Mouse (Mus musculus): ENCODE measurements around the gene Cldn5.

Gene Cldn5

DNA sequence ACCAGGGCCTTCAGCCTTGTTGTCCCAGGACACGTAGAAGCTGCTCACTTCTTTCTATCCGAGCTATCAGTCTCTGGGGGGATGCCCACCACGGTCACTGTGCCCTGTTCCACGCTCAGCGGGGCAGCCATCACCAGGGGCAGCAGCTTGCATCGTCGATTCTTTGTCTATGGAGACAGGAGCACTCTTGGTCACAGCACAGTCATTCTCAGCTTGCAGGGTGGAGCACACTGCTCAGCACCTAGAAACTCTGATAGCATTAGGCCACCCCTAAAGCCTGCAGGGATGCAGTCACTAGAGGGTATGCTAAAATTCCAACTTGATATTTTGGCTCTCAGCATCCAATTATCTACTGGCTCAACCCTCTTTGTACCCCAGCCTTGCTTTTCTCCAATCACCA lies 8.4 kb downstream of the Cldn5 start:
- DNase-seq (ENCODE audit: low spot score in 2 of 2): no peak

DNA sequence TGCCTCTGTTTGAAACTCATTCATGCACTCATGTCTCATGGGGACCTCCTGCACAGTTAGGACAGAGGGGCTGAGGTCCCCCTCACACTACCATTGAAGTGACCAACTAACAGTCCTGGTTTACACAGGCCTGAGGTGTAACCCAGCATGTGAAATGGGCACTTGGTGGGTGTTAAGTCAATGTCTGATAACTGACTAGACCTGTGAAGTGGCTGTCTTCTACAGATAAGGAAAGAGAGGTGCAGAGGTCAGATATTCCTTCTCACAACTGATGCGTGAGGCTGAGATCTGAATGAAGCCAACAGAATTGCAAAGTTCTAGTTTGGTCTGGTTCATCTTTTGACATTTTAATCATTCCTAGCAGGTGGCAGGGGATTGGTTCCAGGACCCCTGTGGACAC lies 8.8 kb downstream of the Cldn5 start:
- no peak for DNase-seq (ENCODE audit: low spot score in 2 of 2)

DNA sequence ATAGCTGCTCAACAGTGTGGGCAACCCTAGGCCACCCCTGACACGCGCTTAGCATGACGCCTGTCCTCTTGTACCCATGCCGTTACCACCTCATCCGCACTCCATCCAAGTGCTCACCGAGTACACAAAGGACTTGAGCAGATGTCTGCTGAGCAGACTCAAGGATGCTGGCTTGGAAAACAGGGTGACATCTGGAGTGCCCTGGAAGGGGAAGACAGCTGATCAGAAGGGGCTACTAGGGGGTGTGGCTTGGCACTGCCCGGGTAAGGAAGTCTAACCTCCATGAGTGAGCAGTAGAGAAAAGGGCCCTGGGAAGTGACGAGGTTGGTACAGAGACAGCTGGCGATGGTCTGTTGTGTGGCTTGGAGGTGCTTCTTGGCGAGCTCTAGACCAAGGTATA lies 10.0 kb downstream of the Cldn5 start:
- DNase-seq (ENCODE audit: low spot score in 2 of 2): no peak

GRCm38 (mm10) chr16:18788627-18789406 lies 12.2 kb downstream of the Cldn5 start:
- DNase-seq (ENCODE audit: low spot score in 2 of 2): no peak

- no peak for DNase-seq (ENCODE audit: low spot score in 2 of 2)
Measured at GRCm38 (mm10) chr16:18795223-18795899, 18.7 kb downstream of the Cldn5 start.

DNA sequence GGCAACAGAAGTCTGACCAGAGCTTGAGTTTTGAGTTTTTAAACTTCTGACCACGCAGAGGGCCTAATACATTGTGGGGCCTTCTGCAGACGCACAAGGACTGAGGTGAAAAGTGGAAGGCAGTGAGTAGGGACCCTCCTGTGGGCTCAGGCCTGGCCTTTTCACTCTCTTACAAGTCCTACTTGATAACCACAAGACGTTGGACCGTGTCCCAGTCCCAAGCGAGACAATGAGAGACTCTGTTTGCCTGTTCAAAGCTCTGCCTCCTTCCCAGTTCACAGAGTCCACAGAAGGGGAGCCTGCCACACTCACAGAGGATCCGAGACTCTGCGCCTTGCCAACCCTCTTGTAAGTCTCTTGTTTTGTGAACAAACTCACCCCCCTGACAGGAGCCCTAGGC lies 20.0 kb downstream of the Cldn5 start:
- no peak for DNase-seq (ENCODE audit: low spot score in 2 of 2)

DNA sequence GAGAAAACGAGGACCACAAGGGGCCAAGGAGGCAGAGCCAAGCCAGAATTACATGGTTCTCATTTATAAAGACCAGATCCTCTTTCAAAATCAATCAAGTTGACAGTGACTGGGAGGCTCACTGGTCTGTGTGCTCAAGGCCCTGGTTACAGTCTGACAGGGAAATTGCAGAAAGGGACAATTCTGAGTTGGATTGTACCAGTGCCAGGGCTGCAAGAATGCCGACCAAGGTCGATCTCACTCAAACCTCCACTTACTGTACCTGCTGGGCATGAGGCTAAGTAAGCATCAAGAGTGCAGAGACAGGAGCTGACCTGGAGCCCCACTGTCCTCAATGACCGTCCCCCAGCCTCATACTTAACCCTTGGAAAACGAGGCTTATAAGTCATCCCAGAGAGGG lies 21.5 kb downstream of the Cldn5 start:
- no peak for DNase-seq (ENCODE audit: low spot score in 2 of 2)

GRCm38 (mm10) chr16:18798841-18799240 lies 22.2 kb downstream of the Cldn5 start:
- DNase-seq (ENCODE audit: low spot score in 2 of 2): no peak

- DNase-seq (ENCODE audit: low spot score in 2 of 2): no peak
Measured at GRCm38 (mm10) chr16:18805746-18806145, 29.1 kb downstream of the Cldn5 start.

- DNase-seq (ENCODE audit: low spot score in 2 of 2): no peak
Measured at GRCm38 (mm10) chr16:18809001-18809400, 32.4 kb downstream of the Cldn5 start.

- peak in 1 of 2 experiments; percentile 9 for DNase-seq (ENCODE audit: low spot score in 2 of 2)
Measured at GRCm38 (mm10) chr16:18811032-18811431, 34.4 kb downstream of the Cldn5 start.

GRCm38 (mm10) chr16:18811468-18812384 lies 35.1 kb downstream of the Cldn5 start, which contains the start of the genes Ufd1 and Cdc45:
TSS of gene Ufd1 (plus strand) at chr16:18811779.
TSS of gene Cdc45 (minus strand) at chr16:18811987.
- peak; percentile 80 to 85 for DNase-seq (ENCODE audit: low spot score in 2 of 2)

DNA sequence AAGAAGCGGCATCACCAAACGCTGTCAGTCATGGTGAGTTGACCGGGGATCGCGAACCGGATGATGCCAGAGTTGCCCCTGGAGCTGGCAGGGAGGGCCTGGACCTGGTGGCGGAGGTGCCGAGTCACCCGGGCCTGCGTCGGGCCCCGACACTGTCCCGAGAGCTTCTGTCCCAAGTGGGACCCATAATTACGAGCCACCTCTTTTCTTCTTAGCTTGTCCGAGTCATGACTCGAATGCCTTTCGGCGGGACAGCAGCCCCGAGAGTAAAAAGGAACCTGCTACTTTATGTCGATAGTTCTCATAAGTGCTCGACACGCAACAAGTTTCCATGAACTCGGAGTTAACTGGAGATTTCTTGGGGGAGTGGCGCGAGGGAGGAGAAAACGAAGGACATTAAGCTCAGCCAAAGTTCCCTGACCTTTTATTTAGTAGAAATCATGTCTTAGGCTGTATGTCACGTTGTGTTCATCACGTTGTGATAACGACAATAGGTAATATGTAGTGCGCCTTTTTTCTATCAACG lies 35.8 kb downstream of the Cldn5 start:
- no peak for DNase-seq (ENCODE audit: low spot score in 2 of 2)

GRCm38 (mm10) chr16:18822356-18822755 lies 45.7 kb downstream of the Cldn5 start:
- no peak for DNase-seq (ENCODE audit: low spot score in 2 of 2)

DNA sequence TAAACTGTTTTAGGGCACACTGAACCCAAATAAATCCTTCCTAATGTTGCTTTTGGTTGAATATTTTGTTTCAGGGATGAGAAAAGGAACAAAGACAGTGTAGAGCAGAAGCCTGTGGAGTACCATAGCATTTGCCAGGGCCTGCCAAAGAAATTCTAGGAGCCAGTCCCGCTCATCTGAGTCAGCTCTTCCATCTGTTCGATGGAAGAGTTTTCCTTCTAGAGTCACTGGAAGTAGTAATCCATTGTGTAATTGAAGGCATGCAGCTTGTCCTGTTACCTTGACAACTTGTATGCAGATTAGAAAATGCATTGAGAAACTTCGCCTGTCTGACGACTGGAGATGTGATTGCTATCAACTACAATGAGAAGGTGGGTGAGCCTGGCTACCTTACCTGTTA lies 46.3 kb downstream of the Cldn5 start:
- no peak for DNase-seq (ENCODE audit: low spot score in 2 of 2)
